Mouse (Mus musculus): ENCODE measurements around the gene Tas2r138. TPM values are rescaled to one million over a fixed set of nuclear protein-coding genes. Genes with fewer than 3 reads are reported as not detected.

The Tas2r138 gene
- total and polyA plus RNA-seq, 3 experiments = not detected

DNA sequence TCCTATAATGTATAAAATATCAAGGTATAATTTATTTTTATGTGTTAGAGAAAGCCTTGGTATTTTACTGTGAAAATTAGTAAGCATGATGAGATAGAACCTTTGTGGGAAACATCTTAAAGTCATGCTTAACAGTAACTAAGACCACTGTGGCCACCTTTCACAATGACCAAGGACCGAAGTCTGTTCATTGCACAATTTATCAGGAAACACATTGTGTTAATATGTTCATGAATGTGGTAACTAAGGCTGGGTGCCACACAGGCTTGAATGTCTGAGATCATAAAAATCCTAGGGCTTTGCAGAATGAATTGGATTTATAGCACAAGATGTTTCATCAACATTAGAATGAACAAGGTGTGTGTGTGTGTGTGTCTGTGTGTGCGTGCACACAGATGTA lies 24.8 kb downstream of the Tas2r138 start:
- DNase-seq (ENCODE audit: low read depth, low spot score) = no peak
- no peaks in the 10 kb centered on the region for H3K27me3 ChIP-seq (ENCODE audit: control insufficient read depth in 1 of 2, insufficient read depth in 2 of 2, low read length in 2 of 2)
- no peaks in the 10 kb centered on the region for H3K79me2 ChIP-seq (ENCODE audit: control insufficient read depth, insufficient read depth, low read length, poor library complexity)
- TF ChIP-seq MAZ (IDR thresholded peaks at IDR 0.05; ENCODE audit: low read depth, low read length) (no peak), CHD1 (IDR thresholded peaks at IDR 0.05; ENCODE audit: low read depth, low read length) (no peak), TBP (IDR thresholded peaks at IDR 0.05; ENCODE audit: low read depth, low read length) (no peak), TCF12 (IDR thresholded peaks at IDR 0.05; ENCODE audit: low read depth, low read length) (no peak), POLR2A (IDR thresholded peaks at IDR 0.05; ENCODE audit: control insufficient read depth in 1 of 2, insufficient read depth in 1 of 2, low read depth in 1 of 2, low read length in 2 of 2, poor library complexity in 1 of 2) (no peak), KAT2A (conservative IDR thresholded peaks at IDR 0.05; ENCODE audit: low read depth, low read length) (no peak)
- no peaks in the 10 kb centered on the region for H3K36me3 ChIP-seq (ENCODE audit: control insufficient read depth in 1 of 2, insufficient read depth in 2 of 2, low read length in 2 of 2)
- no peak overlapping the region for H3K27ac ChIP-seq (ENCODE audit: control insufficient read depth, low read depth, low read length)
- no peak overlapping the region for H3K9ac ChIP-seq (ENCODE audit: control insufficient read depth, low read depth, low read length, poor library complexity, severe bottlenecking)
- H3K9me3 ChIP-seq (replicated peaks; ENCODE audit: insufficient read depth, low read length) = no peaks in the 10 kb centered on the region
- H3K4me3 ChIP-seq (ENCODE audit: control insufficient read depth in 1 of 2, insufficient read depth in 1 of 2, low read depth in 2 of 2, low read length in 2 of 2) = no peak overlapping the region
- H3K4me1 ChIP-seq (ENCODE audit: control insufficient read depth in 1 of 2, insufficient read depth in 2 of 2, low read length in 2 of 2) = no peaks in the 10 kb centered on the region

DNA sequence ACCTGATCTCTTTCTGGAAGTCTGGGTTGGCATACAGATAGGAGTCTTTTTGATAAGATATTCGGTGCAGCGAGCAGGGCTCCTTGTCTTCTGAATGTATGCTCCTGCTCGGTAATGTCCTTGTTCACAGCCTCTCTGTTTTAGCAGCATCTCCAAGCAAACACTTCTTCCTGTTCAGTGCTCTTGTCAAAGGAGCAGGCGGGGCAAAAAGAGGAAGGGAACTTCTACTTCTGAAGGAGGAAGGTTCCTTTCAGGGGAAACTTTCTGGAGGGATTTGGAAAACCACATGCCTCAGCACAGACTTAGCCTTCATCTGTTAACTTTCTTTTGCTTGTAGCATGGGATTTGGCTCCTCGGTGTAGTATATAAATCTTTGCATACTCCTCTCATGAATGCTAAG lies 27.5 kb downstream of the Tas2r138 start, which contains the start of gene Clec5a:
TSS of gene Clec5a (minus strand) at position 177 of the 400 bp plus-strand sequence.
- H3K27me3 ChIP-seq (ENCODE audit: control insufficient read depth in 1 of 2, insufficient read depth in 2 of 2, low read length in 2 of 2) = no peaks in the 10 kb centered on the region
- H3K4me1 ChIP-seq (ENCODE audit: control insufficient read depth in 1 of 2, insufficient read depth in 2 of 2, low read length in 2 of 2) = no peaks in the 10 kb centered on the region
- H3K4me3 ChIP-seq (ENCODE audit: control insufficient read depth in 1 of 2, insufficient read depth in 1 of 2, low read depth in 2 of 2, low read length in 2 of 2) = no peak within 1 kb of the TSS
- H3K9ac ChIP-seq (ENCODE audit: control insufficient read depth, low read depth, low read length, poor library complexity, severe bottlenecking) = no peak within 1 kb of the TSS
- H3K36me3 ChIP-seq (ENCODE audit: control insufficient read depth in 1 of 2, insufficient read depth in 2 of 2, low read length in 2 of 2) = no peaks in the 10 kb centered on the region
- no peaks in the 10 kb centered on the region for H3K79me2 ChIP-seq (ENCODE audit: control insufficient read depth, insufficient read depth, low read length, poor library complexity)
- DNase-seq (ENCODE audit: low read depth, low spot score) = peak; percentile 6
- TF ChIP-seq MXI1 (IDR thresholded peaks at IDR 0.05; ENCODE audit: low read depth, low read length) (no peak), ZNF384 (IDR thresholded peaks at IDR 0.05; ENCODE audit: low read depth, low read length) (no peak), MAFK (IDR thresholded peaks at IDR 0.05; ENCODE audit: borderline replicate concordance, low read depth, low read length) (no peak), GABPA (IDR thresholded peaks at IDR 0.05; ENCODE audit: low read depth, low read length) (no peak), TBP (IDR thresholded peaks at IDR 0.05; ENCODE audit: low read depth, low read length) (no peak), ETS1 (IDR thresholded peaks at IDR 0.05; ENCODE audit: low read depth, low read length) (no peak), MAX (IDR thresholded peaks at IDR 0.05; ENCODE audit: low read length) (no peak), TAL1 (IDR thresholded peaks at IDR 0.05; ENCODE audit: low read length) (no peak), USF2 (IDR thresholded peaks at IDR 0.05; ENCODE audit: borderline replicate concordance in 1 of 2, insufficient read depth in 1 of 2, low read depth in 1 of 2, low read length in 2 of 2) (no peak), POLR2AphosphoS2 (IDR thresholded peaks at IDR 0.05; ENCODE audit: low read length) (no peak), CTCF (IDR thresholded peaks at IDR 0.05 in 2 of 3, conservative IDR thresholded peaks at IDR 0.05 in 1 of 3; ENCODE audit: control insufficient read depth in 1 of 3, insufficient read depth in 1 of 3, low read depth in 2 of 3, low read length in 3 of 3, poor library complexity in 1 of 3, severe bottlenecking in 1 of 3) (no peak), UBTF (IDR thresholded peaks at IDR 0.05; ENCODE audit: borderline replicate concordance, insufficient read depth, low read depth, low read length) (no peak), MEF2A (IDR thresholded peaks at IDR 0.05; ENCODE audit: extremely low read depth, insufficient replicate concordance, low read depth, low read length, poor library complexity, severe bottlenecking) (no peak), KAT2A (conservative IDR thresholded peaks at IDR 0.05; ENCODE audit: low read depth, low read length) (no peak), E2F4 (IDR thresholded peaks at IDR 0.05; ENCODE audit: borderline replicate concordance, low read depth, low read length) (no peak)
- no peaks in the 10 kb centered on the region for H3K9me3 ChIP-seq (replicated peaks; ENCODE audit: insufficient read depth, low read length)
- H3K27ac ChIP-seq (ENCODE audit: control insufficient read depth, low read depth, low read length) = no peak within 1 kb of the TSS

All from MEL (cell line).